Mouse (Mus musculus): ENCODE measurements around the gene Tex38.

Gene Tex38

DNA sequence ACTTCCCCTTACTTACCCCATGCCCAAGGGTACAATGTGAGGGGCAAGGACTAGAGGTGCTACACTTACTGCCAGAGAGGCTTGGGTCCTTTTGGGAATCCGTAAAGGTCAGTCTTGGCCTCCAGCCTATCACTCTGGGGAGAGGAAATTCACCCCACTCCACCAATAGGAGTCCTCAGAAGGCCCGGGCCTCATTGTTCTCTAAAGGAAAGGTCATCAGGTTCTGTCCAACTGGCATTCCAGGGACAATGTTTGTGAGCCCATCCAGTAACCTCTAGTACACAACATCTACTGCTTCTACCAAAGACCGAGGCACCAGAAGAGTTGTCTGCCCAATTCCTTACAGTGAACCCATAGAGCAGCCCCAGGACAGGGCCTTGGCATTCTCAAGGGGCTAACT lies at the start of gene Tex38:
Tex38 (minus strand) TSS at position 101 of the 400 bp plus-strand sequence.
- no peak for DNase-seq

DNA sequence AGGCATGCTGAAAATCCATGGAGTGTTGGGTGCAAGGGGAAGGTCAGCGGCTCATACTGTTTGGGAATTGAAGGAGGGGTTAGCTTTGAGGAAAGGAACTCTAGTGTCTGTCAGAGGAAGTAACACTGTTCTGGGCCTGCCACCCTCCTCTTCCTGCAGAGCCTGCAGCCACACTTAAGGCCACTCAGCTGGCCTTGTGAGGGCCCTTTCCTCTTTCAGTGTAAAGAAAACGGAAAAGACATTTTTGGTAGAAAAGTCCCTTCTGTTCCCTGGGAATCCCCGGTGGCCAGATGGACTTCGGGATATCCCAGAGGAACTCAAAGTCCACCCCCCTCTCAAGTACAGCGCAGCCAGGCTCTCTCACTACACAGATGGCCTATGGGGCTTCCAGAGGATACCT lies 49.7 kb upstream of the Tex38 start:
- DNase-seq = no peak

DNA sequence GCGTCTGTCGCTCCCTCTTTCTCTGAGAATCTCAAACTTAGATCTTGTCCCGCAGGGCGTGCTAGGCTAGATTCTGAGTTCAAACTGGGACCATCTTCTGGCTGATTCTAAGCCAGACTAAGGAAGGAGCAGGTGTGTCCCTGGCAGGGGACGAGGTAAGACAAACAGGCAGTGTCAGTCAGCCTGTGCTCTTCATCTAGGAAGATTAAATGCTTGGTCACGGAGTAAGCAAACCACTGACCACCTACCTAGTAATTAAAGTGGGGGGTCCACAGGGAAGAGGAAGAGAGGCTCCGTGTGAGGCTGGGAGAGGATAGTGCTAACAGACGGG lies 47.7 kb upstream of the Tex38 start:
- DNase-seq = no peak

DNA sequence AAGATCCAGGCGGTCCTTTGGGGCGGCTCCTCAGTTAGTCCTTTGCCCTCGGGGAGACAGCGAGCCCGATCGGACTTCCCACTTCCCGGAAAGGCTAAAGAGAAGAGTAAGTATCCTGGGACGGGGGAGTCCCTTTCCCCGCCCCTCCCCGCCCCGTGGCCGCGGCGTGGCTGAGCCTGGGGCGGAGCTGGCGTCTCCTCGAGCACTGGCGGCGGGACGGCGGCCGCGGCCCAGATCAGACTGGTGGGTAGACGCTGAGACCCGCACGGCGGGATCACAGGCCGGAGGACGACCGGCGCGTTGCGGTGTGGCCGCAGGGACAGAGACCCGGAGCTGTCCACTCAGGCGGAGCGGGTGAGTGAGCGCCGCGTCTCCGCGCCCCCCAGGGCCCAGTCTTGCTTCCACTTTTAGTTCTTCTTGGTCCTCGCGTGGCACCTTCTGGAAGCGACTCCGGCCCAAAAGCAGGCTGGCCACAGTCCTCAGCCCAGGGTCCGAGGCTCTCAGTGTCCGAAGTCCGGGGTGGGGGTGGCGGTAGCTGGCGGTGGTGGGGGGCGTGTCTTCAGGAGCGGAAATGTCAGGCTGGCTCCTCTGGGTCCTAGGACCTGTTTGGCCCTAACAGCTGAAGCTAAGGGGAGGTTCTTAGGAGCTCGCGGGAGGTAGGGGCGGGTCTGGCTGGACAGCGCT lies 47.2 kb upstream of the Tex38 start, which contains the start of gene Mob3c:
Mob3c (plus strand) TSS at position 205 of the 684 bp plus-strand sequence.
- DNase-seq = peak; percentile 68

DNA sequence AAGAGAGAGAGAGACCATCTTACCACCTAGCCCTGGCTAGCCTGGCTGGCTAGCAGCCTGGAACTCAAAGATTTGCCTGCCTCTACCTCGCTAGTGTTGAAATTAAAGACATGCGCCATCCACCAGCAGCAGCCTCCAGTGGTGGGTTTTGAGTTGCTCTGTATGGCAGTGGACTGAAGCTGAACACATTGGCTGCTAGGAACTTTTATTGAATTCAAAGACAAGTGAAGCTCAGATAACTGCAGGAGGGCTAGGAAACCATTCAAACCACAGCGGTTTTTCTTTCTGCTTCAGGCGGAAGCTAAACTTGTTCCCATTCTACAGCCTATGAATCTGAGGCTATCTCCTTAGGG lies 46.7 kb upstream of the Tex38 start:
- no peak for DNase-seq

DNA sequence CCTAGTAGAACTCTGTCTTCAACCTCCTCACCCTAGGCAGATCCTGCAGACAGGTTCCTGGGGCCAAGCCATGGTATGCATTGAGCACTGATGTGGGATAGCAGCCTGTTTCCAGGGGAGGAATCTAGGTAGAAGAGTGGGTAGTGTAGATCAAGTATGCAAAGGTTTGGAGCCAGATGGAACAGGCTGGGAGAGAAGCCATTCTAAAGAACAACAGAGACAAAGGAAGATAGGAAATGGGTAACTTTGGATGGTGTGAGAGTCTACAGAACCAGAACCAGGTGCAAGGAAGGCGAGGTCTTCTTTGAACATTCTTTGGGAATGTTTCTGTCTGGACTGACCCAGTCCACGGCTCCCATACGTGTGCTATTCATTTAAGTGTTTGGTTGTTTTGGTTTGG lies 46.2 kb upstream of the Tex38 start:
- DNase-seq = no peak

DNA sequence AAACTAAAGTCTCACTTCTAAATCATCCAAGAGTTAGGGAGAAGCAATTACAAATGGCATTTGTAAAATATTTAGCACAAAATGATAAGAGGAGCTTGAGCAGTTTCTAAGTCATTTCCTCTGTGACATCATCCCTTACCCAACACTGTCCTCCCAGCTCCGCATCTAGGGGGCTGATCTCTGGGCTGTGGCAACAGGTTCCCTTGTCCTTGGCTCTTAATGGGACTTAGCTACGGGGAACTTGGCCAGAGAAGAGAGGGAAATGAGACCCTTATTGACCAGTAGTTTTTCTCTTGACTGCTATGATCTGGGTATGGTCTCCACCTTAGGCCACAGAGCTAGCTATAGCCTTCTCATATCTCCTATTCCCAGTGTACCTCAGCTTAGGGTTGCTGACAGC lies 44.5 kb upstream of the Tex38 start:
- DNase-seq = no peak

DNA sequence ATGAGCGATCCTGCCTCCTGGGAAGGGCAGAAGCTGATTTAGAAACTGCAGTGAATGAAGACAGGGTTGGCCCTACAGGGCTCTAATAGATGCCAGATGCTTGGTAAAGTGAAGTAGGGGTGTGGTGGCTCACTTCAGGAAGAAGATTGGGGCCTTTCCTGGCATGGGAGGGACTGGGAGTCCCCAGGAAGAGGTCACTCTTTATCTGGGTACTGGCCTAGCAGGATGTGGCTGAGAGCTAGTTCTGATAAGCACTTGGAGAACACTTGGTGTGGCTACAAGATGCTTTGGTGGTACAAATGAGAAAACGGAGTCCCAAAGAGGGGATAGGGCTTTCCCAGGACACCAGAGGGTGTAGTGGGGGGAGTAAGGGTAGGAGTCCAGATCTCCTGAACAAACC lies 43.4 kb upstream of the Tex38 start:
- no peak for DNase-seq

DNA sequence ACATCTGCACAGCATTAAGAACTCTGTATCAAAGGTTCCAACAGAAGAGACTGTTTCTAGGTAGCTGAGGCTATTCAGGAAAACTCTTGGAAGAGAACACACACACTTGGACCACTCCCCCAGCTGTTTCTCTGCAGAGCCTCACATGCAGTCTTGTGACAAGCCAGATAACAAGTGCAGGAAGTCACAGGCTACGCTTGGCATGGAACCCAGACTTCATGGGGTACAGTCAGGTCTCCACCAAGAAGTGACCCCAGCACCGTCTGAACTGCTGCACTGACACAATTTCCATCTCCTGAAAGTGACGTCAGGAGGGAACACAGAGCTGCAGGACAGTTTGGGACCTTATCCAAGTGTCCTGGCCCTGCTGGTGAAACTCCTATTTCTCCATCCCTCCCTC lies 41.1 kb upstream of the Tex38 start:
- DNase-seq = no peak

DNA sequence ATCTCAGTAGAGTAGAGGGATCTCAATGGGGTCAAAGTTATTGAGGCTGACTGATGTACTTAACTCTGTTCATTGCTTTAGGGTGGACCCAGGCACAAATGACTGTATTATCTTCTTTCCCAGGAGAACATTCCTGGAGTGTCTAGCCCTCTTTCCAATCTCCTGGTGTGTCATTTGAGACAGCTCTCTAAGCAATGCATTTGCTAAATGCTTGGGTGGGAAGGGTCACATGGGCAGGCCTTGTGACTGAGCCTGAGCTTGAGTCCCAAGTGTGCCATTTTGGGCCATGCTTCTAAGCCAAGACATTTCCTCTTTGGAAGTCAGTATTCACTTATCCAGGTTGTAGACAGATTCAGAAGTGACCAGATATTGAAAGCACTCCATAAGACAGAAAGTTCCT lies 40.6 kb upstream of the Tex38 start:
- DNase-seq = no peak

DNA sequence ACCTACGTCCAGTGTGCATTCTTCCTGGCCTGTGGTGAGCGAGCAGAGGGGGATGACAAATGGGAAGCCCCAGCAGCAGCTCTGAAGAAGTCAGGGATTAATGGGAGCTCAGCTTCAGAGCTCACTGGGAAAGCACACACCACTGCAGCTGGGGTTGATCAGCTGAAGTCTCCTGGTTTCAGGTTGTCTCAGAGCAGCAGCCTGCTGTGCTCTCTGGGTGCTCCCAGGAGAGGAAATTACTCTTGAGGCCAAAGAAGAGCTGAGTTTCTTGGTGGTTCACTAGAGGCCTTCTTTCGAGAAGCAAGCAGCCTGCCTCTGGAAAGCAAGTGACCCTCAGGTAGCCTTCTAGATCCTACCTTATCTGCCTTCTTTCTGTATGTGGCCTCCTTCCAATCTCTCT lies 40.1 kb upstream of the Tex38 start:
- DNase-seq = no peak

DNA sequence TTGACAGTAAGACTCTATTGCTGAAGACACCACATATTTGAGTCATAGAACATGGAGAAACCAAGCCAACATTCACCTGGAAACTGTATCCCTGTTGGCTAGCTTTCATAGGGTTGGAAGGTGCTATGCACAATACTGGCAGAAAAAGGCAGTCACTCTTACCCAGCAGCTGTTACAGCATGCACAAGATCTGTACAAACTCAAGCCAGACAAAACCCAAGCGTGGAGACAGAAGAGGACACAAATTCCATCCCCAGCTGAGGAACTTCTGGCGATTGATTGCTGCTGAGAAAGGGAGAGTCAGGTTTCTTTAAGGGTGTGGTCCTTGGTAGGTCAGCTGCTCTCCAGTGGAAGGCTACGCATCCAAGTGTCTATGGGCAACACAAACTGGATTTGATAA lies 39.4 kb upstream of the Tex38 start:
- no peak for DNase-seq

DNA sequence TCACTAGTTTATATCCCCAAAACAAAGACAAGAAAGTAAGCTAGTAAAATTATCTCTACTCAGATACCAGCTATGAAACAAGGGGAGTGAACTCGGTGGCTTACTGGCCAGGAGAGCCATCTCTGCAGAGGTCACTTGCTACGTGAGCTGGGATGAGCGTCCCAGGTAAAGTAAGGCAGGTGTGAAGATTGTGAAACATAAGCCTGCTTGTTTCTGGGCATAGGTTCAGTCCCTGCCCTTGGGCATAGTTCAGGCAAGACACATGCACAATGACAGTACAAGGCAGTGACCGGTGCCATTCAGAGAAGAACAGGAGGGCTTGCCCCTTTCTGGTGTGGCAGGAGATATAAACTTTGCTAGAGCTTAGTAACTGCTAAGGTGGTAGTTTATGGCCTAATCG lies 34.8 kb upstream of the Tex38 start:
- no peak for DNase-seq

DNA sequence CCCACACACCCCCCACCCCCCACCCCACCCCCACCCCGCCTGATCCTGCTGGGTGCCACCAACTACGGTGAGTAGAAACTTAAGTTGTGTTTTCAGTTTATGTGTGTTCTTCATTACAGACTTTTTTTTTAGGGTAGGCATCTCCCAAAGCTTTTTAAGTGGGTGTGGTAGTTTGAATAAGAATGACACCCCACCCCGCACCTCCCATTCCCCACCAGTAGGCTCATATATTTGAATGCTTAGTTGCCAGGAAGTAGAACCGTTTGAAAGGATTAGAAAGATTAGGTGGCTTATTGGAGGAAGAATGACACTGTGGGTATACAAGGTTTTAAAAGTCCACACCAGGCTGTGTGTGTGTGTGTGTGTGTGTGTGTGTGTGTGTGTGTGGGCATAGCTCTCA lies 31.5 kb upstream of the Tex38 start:
- no peak for DNase-seq

DNA sequence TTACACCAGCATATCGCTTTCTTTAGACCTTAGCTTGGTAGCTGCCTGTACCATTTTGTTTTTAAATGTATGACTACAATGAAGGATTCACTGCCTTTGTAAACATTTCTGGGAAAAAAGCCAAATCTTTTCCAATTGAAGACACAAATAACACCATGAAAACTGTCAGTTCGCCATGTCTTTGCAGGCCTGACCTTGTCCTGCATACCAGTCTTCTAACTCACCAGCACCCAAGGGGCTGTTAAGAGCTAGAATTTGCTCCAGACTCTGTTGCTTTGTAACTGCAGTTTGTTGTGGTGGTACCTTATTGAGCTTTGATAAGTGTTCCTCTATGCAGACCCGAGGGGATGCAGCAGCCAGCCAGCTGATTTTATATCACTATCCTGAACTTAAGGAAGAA lies 19.2 kb upstream of the Tex38 start:
- no peak for DNase-seq

DNA sequence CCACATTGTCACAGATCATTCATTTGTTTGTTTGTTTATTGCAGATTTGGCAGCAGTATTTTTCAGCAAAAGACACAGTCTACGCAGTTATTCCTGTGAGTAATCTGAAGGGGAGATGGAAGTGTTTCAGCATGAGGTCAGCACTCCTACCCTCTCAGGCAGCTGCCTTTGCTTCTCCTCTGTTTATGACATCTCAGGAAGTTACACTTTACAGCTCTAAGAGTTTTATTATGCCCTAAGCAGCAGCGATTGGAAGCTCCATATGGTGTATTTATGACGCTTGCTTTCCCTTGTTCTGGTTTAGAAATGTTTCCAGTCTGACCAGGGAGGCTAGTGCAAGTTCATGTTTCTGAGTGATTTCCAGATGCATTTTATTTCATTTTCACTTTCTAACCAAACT lies 14.5 kb upstream of the Tex38 start:
- DNase-seq = no peak

DNA sequence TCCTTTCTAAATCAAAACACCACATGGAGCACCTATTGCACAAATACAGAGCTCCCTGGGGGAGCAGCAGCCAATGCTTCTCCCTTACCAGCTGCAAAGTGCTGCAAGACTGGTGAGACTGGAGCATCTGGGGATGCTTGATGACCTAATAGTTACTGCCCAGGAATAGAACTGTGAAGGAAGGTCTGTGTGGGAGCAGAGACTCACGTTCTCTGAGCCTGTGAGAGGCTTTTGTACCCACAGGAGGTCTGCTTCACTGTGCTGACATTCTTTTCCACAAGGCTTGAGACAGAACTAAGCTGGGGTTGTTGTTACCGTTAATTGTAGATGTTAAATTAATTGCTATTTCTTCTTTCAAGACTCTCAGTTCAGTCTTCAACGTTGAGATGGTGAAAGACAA lies 10.0 kb upstream of the Tex38 start:
- DNase-seq = no peak

DNA sequence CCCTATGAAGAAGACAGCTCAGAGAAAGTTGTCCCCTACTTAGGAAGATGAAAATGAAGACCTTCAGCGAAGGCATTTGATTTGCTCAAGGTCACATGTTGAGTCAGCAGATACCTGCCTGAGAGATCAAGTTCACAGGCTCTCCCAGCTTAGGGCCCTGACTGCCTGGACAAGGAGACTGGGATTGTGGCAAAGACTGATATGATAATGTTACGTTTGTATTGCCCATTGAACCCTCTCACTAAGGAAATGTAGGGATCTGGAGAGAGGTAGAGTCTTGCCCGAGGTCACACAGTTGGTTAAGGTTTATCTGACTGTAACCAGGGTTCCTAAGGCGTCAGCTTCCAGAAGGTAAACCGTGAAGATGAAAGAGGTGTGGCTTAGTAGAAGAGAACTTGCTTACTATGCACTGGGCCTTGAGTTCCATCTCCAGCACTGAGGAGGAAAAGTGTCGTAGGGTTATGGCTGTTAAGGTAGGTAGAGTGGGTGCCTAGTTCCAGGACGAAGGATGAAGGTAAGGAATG lies 4.8 kb upstream of the Tex38 start:
- no peak for DNase-seq

DNA sequence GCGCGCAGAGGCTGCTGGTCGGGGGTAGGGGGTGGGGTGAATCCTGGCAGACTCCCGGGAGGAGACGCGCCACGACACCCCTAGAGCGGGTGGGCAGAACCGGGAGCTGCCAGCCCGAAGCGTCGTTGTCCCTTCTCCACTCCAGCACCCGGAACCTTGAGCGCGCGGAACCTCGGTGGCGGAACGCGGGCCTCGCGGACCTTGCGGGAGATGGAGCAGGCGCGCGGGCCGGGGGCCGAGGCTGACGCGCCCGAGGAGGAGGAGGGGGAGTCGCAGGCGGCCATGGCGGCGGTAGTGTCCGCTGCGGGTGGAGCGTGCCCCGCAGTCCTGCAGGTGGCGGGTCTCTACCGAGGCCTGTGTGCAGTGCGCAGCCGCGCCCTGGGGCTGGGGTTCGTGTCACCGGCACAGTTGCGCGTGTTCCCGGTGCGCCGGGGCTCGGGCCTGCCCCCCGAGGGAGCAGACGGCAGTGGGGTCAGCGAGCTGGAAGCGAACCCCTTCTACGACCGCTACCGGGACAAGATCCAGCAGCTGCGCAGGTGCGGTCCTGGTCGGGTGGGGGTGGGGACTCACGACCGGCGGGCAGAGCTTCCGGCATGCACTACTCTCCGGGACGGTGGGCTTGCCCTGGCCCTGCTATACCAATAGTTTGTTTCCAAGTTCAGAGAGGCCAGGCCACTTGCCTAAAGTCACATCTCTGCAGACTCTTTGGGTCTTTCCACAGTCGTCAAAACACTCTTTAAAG lies 4.1 kb upstream of the Tex38 start, which contains the start of gene Atpaf1:
Atpaf1 (plus strand) TSS at position 44 of the 742 bp plus-strand sequence.
- peak; percentile 74 to 76 for DNase-seq

DNA sequence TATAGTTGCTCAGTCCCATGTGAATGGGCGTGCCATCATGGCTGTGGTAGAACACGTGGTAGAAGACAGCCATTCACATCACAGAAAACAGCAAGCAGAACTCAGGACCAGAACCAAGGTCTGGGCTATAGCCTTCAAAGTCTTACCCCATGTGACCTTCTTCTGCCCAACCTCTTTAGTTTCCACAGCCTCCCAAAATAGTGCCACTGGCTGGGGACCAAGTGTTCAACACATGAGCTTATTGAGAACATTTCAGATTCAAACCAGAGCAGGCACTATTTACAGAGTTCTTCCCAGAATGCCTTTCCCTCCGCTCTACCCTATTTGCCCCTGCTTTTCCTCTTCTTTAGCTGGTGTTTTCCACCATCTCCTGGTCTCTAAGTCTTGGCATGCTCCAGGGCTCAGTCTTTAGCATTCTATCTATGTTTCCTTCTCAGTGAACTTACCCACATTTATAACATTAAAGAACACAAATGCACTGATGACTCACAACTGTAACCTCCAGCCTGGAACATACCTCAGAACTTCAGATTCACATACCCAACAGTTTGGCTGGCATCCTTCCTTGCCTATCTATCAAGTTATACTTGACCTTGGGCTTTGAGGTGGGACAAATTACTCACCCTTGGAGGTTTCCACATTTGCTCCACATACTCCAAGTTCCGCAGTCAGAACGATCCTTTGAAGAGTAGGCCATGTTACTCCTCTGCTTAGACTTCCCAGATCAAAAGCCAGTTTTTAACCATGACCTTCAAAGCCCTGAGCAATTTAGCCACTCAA lies 1.4 kb upstream of the Tex38 start:
- DNase-seq = no peak

DNA sequence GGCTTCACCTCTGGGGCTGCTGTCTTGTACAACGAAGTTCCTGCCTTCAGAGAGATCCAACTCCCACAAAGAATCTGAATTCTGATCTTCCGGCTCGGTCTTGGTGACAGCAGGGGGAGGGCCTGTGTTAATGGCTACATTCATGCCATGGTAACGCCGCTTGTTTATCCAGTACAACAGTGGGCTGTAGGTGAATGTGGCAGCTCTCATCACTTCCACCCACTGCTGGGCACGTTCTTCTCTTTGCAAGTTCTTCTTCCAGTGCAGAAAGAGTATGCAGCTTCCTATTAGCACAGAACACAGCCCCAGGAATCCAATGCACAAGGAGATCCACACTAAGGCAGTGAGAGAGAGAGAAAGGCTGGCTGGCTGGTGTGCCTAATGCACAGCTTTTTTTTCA lies 549 bp downstream of the Tex38 start:
- DNase-seq = no peak

DNA sequence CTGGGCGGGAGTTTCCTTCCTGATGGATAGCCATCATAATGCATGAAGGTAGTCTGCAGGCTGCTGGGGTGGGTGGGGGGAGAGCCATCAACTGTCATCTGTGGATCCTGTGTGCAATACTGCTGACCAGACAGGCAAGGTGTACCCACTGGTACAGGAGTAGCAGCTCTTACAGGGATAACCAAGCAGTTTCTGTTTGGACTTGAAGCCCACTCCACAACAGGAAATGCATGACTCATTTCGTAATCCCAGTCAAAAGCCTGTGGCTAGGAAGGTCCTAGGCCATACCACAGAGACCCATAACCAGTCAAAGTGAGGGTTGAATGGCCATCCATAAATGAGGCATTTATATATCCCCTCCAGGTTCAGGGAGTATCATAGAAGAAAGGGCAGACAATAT lies 3.2 kb downstream of the Tex38 start:
- no peak for DNase-seq

DNA sequence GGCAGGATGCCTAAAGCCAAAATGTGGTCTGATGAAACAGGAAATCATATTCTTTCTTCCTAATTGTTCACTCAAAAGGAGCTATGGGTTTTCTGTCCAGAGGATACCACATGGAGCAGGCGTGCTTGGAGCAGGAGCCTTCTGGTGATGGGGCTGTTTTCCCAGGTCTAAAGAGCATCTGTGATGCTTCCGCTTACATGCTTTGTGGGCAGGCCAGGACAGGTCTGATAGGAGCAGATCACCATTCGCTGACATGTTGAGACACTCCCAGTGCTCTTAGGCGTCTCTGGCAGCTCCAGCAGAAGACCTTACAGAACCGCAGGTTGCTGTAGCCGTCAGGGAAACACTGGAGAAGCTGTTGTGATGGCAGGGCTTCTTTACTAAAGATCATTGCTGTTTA lies 5.8 kb downstream of the Tex38 start:
- no peak for DNase-seq
